Mouse (Mus musculus) limb, embryonic 14.5 days (tissue): ENCODE measurements around the gene Atg7. TPM values are rescaled to one million over a fixed set of nuclear protein-coding genes. Genes with fewer than 3 reads are reported as not detected.

Experiments used
- ATAC-seq: fragments of 200-750 bp; cut with Nextera tagmentation; 2 replicates; pipeline ENCODE4 v1.8.0; 2017; ENCODE audit warnings: low read depth, moderate number of reproducible peaks, moderate TSS enrichment; ENCODE audit not compliant: low FRiP score
- DNase-seq: peaks from one replicate; pipeline ENCODE4 v3.0.0-alpha.2; 2015; ENCODE audit warnings: low spot score
- H3K27ac ChIP-seq: fragments of 300-500 bp; sonication (generic); replicated peaks from 2 replicates; pipeline ENCODE4 v1.5.1; 2014; ENCODE audit warnings: low read depth, mild to moderate bottlenecking, low read length, moderate library complexity, mixed read lengths
- H3K27me3 ChIP-seq: fragments of 300-500 bp; sonication (generic); 2 replicates; pipeline ENCODE4 v1.6.1; 2014; ENCODE audit warnings: low read length, mixed read lengths; ENCODE audit not compliant: control insufficient read depth, insufficient read depth
- H3K36me3 ChIP-seq: fragments of 300-500 bp; sonication (generic); 2 replicates; pipeline ENCODE4 v1.6.1; 2014; ENCODE audit warnings: mild to moderate bottlenecking, low read length, moderate library complexity, mixed read lengths; ENCODE audit not compliant: control insufficient read depth, insufficient read depth
- H3K4me1 ChIP-seq: fragments of 300-500 bp; sonication (generic); 2 replicates; pipeline ENCODE4 v1.6.1; 2014; ENCODE audit warnings: antibody characterized with exemption, low read length, mixed read lengths; ENCODE audit not compliant: control insufficient read depth, insufficient read depth
- H3K4me2 ChIP-seq: fragments of 300-500 bp; sonication (generic); replicated peaks from 2 replicates; pipeline ENCODE4 v1.6.1; 2014; ENCODE audit warnings: low read depth, mild to moderate bottlenecking, low read length, moderate library complexity; ENCODE audit not compliant: severe bottlenecking
- H3K4me3 ChIP-seq: fragments of 300-500 bp; sonication (generic); replicated peaks from 2 replicates; pipeline ENCODE4 v1.5.1; 2014; ENCODE audit warnings: low read length
- H3K9ac ChIP-seq: fragments of 300-500 bp; sonication (generic); 2 replicates; pipeline ENCODE4 v1.6.1; 2014; ENCODE audit warnings: mild to moderate bottlenecking, low read depth, low read length, moderate library complexity; ENCODE audit not compliant: severe bottlenecking
- H3K9me3 ChIP-seq: fragments of 300-500 bp; sonication (generic); 2 replicates; pipeline ENCODE4 v1.6.1; 2016; ENCODE audit warnings: low read length; ENCODE audit not compliant: control insufficient read depth
- POLR2A ChIP-seq: fragments of 200-500 bp; IDR thresholded peaks from 2 replicates; pipeline ENCODE4 v1.8.0; 2012; ENCODE audit warnings: inconsistent platforms, mild to moderate bottlenecking, moderate library complexity, borderline replicate concordance; ENCODE audit not compliant: insufficient read depth, insufficient read length; ENCODE audit errors: extremely low read depth
- WGBS: fragments of 180-500 bp; shearing (Covaris S2); extraction: QIAGEN DNeasy Blood & Tissue Kit; methylation state at CpG from one replicate; pipeline ENCODE4 v1.1.7; 2014; 5-methylcytosine and 5-hydroxymethylcytosine counted together
- polyA plus RNA-seq, 2 experiments: library from polyadenylated mRNA; depleted of rRNA in 1 of 2; stranded (reverse) in 1 of 2; unstranded in 1 of 2; fragments of >200 nt; fragmentation: Nextera tagmentation in 1 of 2; extraction: Ambion mirVana in 1 of 2; gene quantifications; 2 replicates each; pipeline versions ENCODE4 v1.2.1 to v1.2.3; 2012 to 2014

Atg7 gene
- polyA plus RNA-seq, 2 experiments, result 11.6 to 19.2 TPM

DNA sequence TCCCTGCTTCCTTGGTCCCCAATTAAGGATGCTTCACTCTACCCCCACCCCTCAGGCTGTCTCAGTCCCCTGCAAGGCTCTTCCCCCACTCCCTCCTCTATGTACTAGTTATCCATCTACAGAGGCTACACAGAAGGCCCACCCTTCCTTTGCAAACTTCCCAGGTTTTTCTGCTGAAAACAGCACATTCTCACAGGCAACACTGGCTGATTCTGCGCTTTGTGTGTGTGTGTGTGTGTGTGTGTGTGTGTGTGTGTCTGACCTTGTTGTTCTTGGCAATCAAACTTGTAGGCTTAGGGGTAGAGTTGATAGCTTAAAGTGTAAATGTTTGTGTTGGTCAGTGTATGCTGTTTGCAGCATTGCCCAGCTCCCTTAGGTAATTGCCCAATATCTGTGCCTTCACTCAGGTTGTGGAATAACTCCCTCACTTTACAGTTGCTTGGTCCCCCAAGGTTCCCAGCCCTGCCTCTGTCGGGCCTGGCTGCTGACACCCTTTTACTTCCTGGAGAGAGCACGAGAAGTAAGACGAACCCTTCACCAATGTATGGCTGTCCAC is 191.0 kb downstream of the Atg7 start:
- WGBS, result 54% methylated on average over 4 of the region's 4 CpGs
- Histone ChIP-seq H3K4me3 (no peak overlapping the region), H3K27ac (no peak overlapping the region), H3K4me2 (no peak overlapping the region), H3K4me1 (peaks cover 11% of the 10 kb centered on the region; the same call in 1 of the 2 replicates), H3K9ac (no peak overlapping the region), H3K36me3 (no peaks in the 10 kb centered on the region), H3K27me3 (no peaks in the 10 kb centered on the region), H3K9me3 (no peaks in the 10 kb centered on the region)
- no peak for DNase-seq
- ATAC-seq, result no peak
- no peak for TF ChIP-seq POLR2A

- no peak overlapping the region for H3K27ac ChIP-seq
- no peak overlapping the region for H3K4me2 ChIP-seq
- peaks cover 23% of the 10 kb centered on the region for H3K4me1 ChIP-seq
- DNase-seq (no peak), ATAC-seq (no peak)
- TF ChIP-seq POLR2A, result no peak
- no peak overlapping the region for H3K4me3 ChIP-seq
- no peaks in the 10 kb centered on the region for H3K27me3 ChIP-seq
- H3K9ac ChIP-seq, result no peak overlapping the region
- no peaks in the 10 kb centered on the region for H3K36me3 ChIP-seq
- WGBS, result 86% methylated on average over 7 of the region's 7 CpGs
- no peaks in the 10 kb centered on the region for H3K9me3 ChIP-seq
Observed at GRCm38 (mm10) chr6:114835344-114835743, 192.4 kb downstream of the Atg7 start.

DNA sequence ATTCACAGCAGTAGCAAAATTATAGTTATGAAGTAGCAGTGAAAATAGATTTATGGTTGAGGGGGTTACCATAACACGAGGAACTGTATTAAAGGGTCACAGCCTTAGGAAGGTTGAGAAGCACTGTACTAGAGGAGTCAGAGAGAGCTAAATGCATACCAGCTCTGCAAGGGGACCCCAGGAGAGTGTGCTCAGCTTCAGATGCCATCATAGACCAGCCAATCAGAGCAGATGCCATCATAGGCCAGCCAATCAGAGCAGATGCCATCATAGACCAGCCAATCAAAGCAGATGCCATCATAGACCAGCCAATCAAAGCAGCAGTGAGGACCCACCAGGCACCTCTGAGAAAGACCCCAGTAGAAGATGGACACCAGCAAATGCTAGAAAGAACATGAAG is 192.9 kb downstream of the Atg7 start:
- H3K27me3 ChIP-seq, result no peaks in the 10 kb centered on the region
- no peak for TF ChIP-seq POLR2A
- H3K36me3 ChIP-seq, result no peaks in the 10 kb centered on the region
- no peak overlapping the region for H3K27ac ChIP-seq
- no peak overlapping the region for H3K4me2 ChIP-seq
- H3K9me3 ChIP-seq, result no peaks in the 10 kb centered on the region
- DNase-seq (no peak), ATAC-seq (no peak)
- H3K4me1 ChIP-seq, result peaks cover 27% of the 10 kb centered on the region
- H3K4me3 ChIP-seq, result no peak overlapping the region
- H3K9ac ChIP-seq, result no peak overlapping the region
- WGBS, result 56% methylated on average over 1 of the region's 1 CpGs

DNA sequence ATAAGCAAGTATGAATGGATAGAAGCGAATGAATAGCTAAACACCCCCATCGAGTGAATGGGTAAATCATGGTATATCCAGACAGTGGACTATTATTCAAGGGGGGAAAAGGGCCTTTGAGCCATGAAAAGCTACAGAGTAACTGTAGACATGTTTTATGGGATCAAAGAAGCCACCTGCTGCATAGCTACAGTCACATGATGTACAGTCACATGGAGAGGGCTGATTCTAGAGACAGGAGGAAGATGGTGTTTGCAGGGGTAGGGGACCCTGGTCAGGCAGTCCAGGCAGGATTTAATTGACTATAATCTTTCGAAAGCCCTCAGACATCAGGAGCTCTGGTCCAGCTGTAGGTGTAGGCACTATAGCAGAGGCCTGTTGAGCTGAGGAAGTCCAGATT is 193.5 kb downstream of the Atg7 start:
- 76% methylated on average over 3 of the region's 3 CpGs for WGBS
- Histone ChIP-seq H3K36me3 (no peaks in the 10 kb centered on the region), H3K4me1 (peaks cover 34% of the 10 kb centered on the region), H3K9ac (no peak overlapping the region), H3K4me3 (no peak overlapping the region), H3K4me2 (no peak overlapping the region), H3K27me3 (no peaks in the 10 kb centered on the region), H3K9me3 (no peaks in the 10 kb centered on the region), H3K27ac (no peak overlapping the region)
- no peak for DNase-seq
- ATAC-seq, result no peak
- no peak for TF ChIP-seq POLR2A

DNA sequence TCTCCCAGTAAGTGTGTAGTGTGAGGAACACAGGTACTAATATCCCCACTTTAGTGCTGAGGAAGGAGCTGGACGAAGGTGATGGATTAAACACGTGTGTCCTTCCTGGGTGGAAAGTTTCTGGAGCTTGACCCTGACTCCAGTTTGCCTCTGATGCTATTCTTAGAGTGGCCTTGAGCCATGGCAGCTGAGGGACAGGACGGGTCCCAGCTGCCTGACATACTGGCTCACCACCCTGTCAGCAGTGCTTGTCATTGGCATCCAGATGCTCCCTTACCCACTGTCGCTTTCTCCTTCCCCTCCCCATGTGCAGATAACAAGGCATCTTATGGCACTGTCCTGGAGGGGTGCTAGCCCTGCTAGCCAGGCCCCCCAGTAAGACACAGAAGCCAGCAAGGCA is 196.0 kb downstream of the Atg7 start:
- peaks cover 43% of the 10 kb centered on the region for H3K4me1 ChIP-seq
- TF ChIP-seq POLR2A, result no peak
- DNase-seq (no peak), ATAC-seq (no peak)
- no peaks in the 10 kb centered on the region for H3K36me3 ChIP-seq
- H3K27me3 ChIP-seq, result no peaks in the 10 kb centered on the region
- H3K27ac ChIP-seq, result no peak overlapping the region
- 86% methylated on average over 4 of the region's 4 CpGs for WGBS
- no peak overlapping the region for H3K4me3 ChIP-seq
- no peak overlapping the region for H3K4me2 ChIP-seq
- H3K9ac ChIP-seq, result no peak overlapping the region
- 0 out of 2 replicates have a peak, but pooled peaks cover 3% of the 10 kb centered on the region for H3K9me3 ChIP-seq

- no peaks in the 10 kb centered on the region for H3K36me3 ChIP-seq
- no peak overlapping the region for H3K27ac ChIP-seq
- no peaks in the 10 kb centered on the region for H3K27me3 ChIP-seq
- H3K9ac ChIP-seq, result no peak overlapping the region
- H3K9me3 ChIP-seq, result 0 out of 2 replicates have a peak, but pooled peaks cover 3% of the 10 kb centered on the region
- no peak for DNase-seq
- no peak for TF ChIP-seq POLR2A
- H3K4me3 ChIP-seq, result no peak overlapping the region
- H3K4me2 ChIP-seq, result no peak overlapping the region
- no peak for ATAC-seq
- peaks cover 38% of the 10 kb centered on the region for H3K4me1 ChIP-seq
- WGBS, result 82% methylated on average over 7 of the region's 7 CpGs
Observed at GRCm38 (mm10) chr6:114840012-114840411, 197.1 kb downstream of the Atg7 start.
